Mouse (Mus musculus) layer of hippocampus, adult 8-10 months (tissue): ENCODE measurements around the gene Rerg. TPM values are rescaled to one million over a fixed set of nuclear protein-coding genes. Genes with fewer than 3 reads are reported as not detected.

ENCODE experiments used
- DNase-seq, 2 experiments: peaks; one replicate each; pipeline ENCODE4 v3.0.0; 2022; ENCODE audit warnings: low spot score in 2 of 2
- total RNA-seq, 4 experiments: library from RNA; stranded (reverse); gene quantifications; 2 replicates each; pipeline ENCODE4 v1.2.4; 2022

Gene Rerg
- 10 to 100 TPM; 25.9 to 42.3 (median 30.9) TPM for total RNA-seq

GRCm38 (mm10) chr6:137170226-137170625 lies at the start of gene Rerg:
TSS of gene Rerg (minus strand) at chr6:137170497.
- DNase-seq, result no peak

- no peak for DNase-seq
These were observed 47.7 kb upstream of the Rerg start for GRCm38 (mm10) chr6:137217841-137218463.

GRCm38 (mm10) chr6:137211441-137211840 lies 41.1 kb upstream of the Rerg start:
- no peak for DNase-seq

- no peak for DNase-seq
These were observed 40.7 kb upstream of the Rerg start for GRCm38 (mm10) chr6:137210991-137211390.

GRCm38 (mm10) chr6:137209992-137210391 lies 39.7 kb upstream of the Rerg start:
- peak; percentile 51 to 57 for DNase-seq

- no peak for DNase-seq
These were observed 36.8 kb upstream of the Rerg start for GRCm38 (mm10) chr6:137207126-137207525.

GRCm38 (mm10) chr6:137205662-137206400 lies 35.5 kb upstream of the Rerg start:
- DNase-seq, result no peak

GRCm38 (mm10) chr6:137202661-137203060 lies 32.4 kb upstream of the Rerg start:
- no peak for DNase-seq

GRCm38 (mm10) chr6:137201578-137201977 lies 31.3 kb upstream of the Rerg start:
- no peak for DNase-seq

GRCm38 (mm10) chr6:137201166-137201565 lies 30.9 kb upstream of the Rerg start:
- DNase-seq, result no peak

GRCm38 (mm10) chr6:137192063-137192462 lies 21.8 kb upstream of the Rerg start:
- DNase-seq, result no peak

GRCm38 (mm10) chr6:137191026-137191425 lies 20.7 kb upstream of the Rerg start:
- DNase-seq, result no peak

GRCm38 (mm10) chr6:137190577-137190976 lies 20.3 kb upstream of the Rerg start:
- DNase-seq, result no peak

- no peak for DNase-seq
These were observed 18.2 kb upstream of the Rerg start for GRCm38 (mm10) chr6:137188375-137188926.

- no peak for DNase-seq
These were observed 17.1 kb upstream of the Rerg start for GRCm38 (mm10) chr6:137187426-137187825.

- no peak for DNase-seq
These were observed 10.3 kb upstream of the Rerg start for GRCm38 (mm10) chr6:137180636-137181035.

GRCm38 (mm10) chr6:137180115-137180514 lies 9.8 kb upstream of the Rerg start:
- DNase-seq, result no peak

GRCm38 (mm10) chr6:137179026-137179425 lies 8.7 kb upstream of the Rerg start:
- DNase-seq, result peak in 1 of 2 experiments; percentile 11

- DNase-seq, result no peak
These were observed 349 bp upstream of the Rerg start for GRCm38 (mm10) chr6:137170646-137171045.

GRCm38 (mm10) chr6:137169171-137169968 lies 927 bp downstream of the Rerg start:
- peak; percentile 82 to 95 for DNase-seq

GRCm38 (mm10) chr6:137166843-137167242 lies 3.5 kb downstream of the Rerg start:
- no peak for DNase-seq

GRCm38 (mm10) chr6:137163571-137163970 lies 6.7 kb downstream of the Rerg start:
- DNase-seq, result no peak
